Mouse (Mus musculus): ENCODE measurements around the gene Gpr84. TPM values are rescaled to one million over a fixed set of nuclear protein-coding genes. Genes with fewer than 3 reads are reported as not detected.

Gpr84 gene
- total and polyA plus RNA-seq, 2 experiments from 2014 or later = 0.29 to 0.33 TPM

- 31% methylated on average over 6 of the region's 6 CpGs for WGBS
- no peak for ATAC-seq
- Histone ChIP-seq H3K4me2 (ENCODE audit: low read depth) (no peak overlapping the region), H3K9me3 (ENCODE audit: low read length) (no peaks in the 10 kb centered on the region), H3K27ac (ENCODE audit: low read depth, low read length) (peak overlapping the region; percentile 93), H3K27me3 (ENCODE audit: insufficient read depth, low read length) (no peaks in the 10 kb centered on the region), H3K36me3 (ENCODE audit: insufficient read depth) (peaks cover 29% of the 10 kb centered on the region), H3K4me3 (ENCODE audit: low read depth, low read length) (no peak overlapping the region), H3K4me1 (ENCODE audit: insufficient read depth) (peaks cover 22% of the 10 kb centered on the region), H3K9ac (no peak overlapping the region; the same call in 1 of the 2 replicates)
- no peak for TF ChIP-seq CTCF (IDR thresholded peaks at IDR 0.05; ENCODE audit: low read depth)
- DNase-seq = no peak
These were observed 13.1 kb downstream of the Gpr84 start for GRCm38 (mm10) chr15:103297313-103297712.

- Histone ChIP-seq H3K9ac (no peak overlapping the region), H3K4me3 (ENCODE audit: low read depth, low read length) (no peak overlapping the region), H3K27me3 (ENCODE audit: insufficient read depth, low read length) (no peaks in the 10 kb centered on the region), H3K9me3 (ENCODE audit: low read length) (no peaks in the 10 kb centered on the region), H3K4me1 (ENCODE audit: insufficient read depth) (peaks cover 19% of the 10 kb centered on the region), H3K36me3 (ENCODE audit: insufficient read depth) (peaks cover 41% of the 10 kb centered on the region), H3K4me2 (ENCODE audit: low read depth) (no peak overlapping the region), H3K27ac (ENCODE audit: low read depth, low read length) (no peak overlapping the region)
- DNase-seq = no peak
- 16% methylated on average over 5 of the region's 5 CpGs for WGBS
- ATAC-seq = no peak
- no peak for TF ChIP-seq CTCF (IDR thresholded peaks at IDR 0.05; ENCODE audit: low read depth)
These were observed 14.6 kb downstream of the Gpr84 start for GRCm38 (mm10) chr15:103295851-103296250.

- 84% methylated on average over 2 of the region's 2 CpGs for WGBS
- no peak overlapping the region for H3K4me3 ChIP-seq (ENCODE audit: low read depth, low read length)
- no peak for DNase-seq
- no peaks in the 10 kb centered on the region for H3K9me3 ChIP-seq (ENCODE audit: low read length)
- H3K4me2 ChIP-seq (ENCODE audit: low read depth) = no peak overlapping the region
- H3K27ac ChIP-seq (ENCODE audit: low read depth, low read length) = no peak overlapping the region
- peaks cover 7% of the 10 kb centered on the region for H3K4me1 ChIP-seq (ENCODE audit: insufficient read depth)
- no peak overlapping the region for H3K9ac ChIP-seq
- no peaks in the 10 kb centered on the region for H3K27me3 ChIP-seq (ENCODE audit: insufficient read depth, low read length)
- TF ChIP-seq CTCF (IDR thresholded peaks at IDR 0.05; ENCODE audit: low read depth) = no peak
- H3K36me3 ChIP-seq (ENCODE audit: insufficient read depth) = peaks cover 45% of the 10 kb centered on the region
- ATAC-seq = no peak
These were observed 15.8 kb downstream of the Gpr84 start for GRCm38 (mm10) chr15:103294649-103295048.

- Histone ChIP-seq H3K4me2 (ENCODE audit: low read depth) (no peak overlapping the region), H3K9ac (no peak overlapping the region), H3K27me3 (ENCODE audit: insufficient read depth, low read length) (no peaks in the 10 kb centered on the region), H3K4me3 (ENCODE audit: low read depth, low read length) (no peak overlapping the region), H3K9me3 (ENCODE audit: low read length) (no peaks in the 10 kb centered on the region), H3K4me1 (ENCODE audit: insufficient read depth) (no peaks in the 10 kb centered on the region), H3K36me3 (ENCODE audit: insufficient read depth) (peaks cover 52% of the 10 kb centered on the region), H3K27ac (ENCODE audit: low read depth, low read length) (no peak overlapping the region)
- WGBS = 93% methylated on average over 2 of the region's 2 CpGs
- ATAC-seq (no peak), DNase-seq (no peak)
- peak; percentile 24; the same call in 1 of the 2 replicates for TF ChIP-seq CTCF (IDR thresholded peaks at IDR 0.05; ENCODE audit: low read depth)
These were observed 17.0 kb downstream of the Gpr84 start for GRCm38 (mm10) chr15:103293375-103293774.

DNA sequence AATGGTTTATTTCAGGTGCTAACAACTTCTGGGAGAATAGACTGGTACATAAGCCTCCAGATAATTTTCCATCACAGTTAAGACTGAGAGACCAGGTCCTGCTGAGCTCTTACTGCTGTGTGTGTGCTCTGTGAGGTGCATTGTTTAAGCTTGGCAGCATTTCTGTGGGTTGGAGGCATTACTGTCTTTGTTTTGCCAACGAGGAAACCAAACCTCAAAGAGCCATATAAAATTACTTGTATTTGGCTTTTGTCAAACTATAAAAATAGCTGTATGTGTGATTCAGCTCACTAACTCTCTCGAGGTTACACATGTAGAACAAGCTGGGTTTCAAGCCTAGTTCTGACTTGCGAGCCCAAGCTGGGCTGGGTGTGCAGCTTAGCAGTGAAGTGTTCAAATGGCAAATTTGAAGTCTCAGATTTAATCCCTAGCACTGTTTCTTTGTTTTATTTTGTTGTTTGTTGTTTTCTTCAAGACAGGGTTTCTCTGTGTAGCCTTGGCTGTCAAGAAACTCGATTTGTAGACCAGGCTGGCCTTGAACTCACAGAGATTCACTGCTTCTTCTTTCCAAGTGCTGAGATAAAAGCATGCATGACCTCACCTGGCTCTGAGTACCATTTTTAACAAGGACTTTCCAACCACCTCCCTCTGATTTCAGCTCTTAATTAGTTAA is 17.6 kb downstream of the Gpr84 start:
- H3K9ac ChIP-seq = no peak overlapping the region
- ATAC-seq = no peak
- H3K27ac ChIP-seq (ENCODE audit: low read depth, low read length) = no peak overlapping the region
- TF ChIP-seq CTCF (IDR thresholded peaks at IDR 0.05; ENCODE audit: low read depth) = no peak
- WGBS = 64% methylated on average over 4 of the region's 4 CpGs
- H3K9me3 ChIP-seq (ENCODE audit: low read length) = no peaks in the 10 kb centered on the region
- no peak for DNase-seq
- H3K4me1 ChIP-seq (ENCODE audit: insufficient read depth) = no peaks in the 10 kb centered on the region
- no peak overlapping the region for H3K4me2 ChIP-seq (ENCODE audit: low read depth)
- H3K36me3 ChIP-seq (ENCODE audit: insufficient read depth) = peaks cover 52% of the 10 kb centered on the region
- H3K4me3 ChIP-seq (ENCODE audit: low read depth, low read length) = no peak overlapping the region
- H3K27me3 ChIP-seq (ENCODE audit: insufficient read depth, low read length) = no peaks in the 10 kb centered on the region

DNA sequence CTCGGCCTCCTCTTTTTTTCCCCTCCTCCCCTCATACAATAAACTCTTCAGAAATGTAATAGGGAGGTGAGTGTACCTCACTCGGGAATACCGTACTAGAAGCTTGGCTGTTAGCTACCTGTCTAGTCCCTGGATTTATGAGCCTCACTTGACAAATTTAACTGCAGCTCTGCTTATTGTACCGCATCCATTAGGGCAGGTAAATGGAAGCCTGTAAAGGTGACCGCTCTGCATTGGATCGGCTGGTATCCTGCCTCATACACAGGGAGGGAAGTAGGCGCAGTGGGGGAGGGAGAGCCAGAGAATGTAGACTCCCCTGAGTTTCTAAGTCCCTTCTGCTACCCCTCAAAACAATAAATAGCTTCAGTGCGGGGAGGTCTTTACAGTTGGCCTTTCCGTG is 19.6 kb downstream of the Gpr84 start:
- no peak overlapping the region for H3K4me2 ChIP-seq (ENCODE audit: low read depth)
- peaks cover 42% of the 10 kb centered on the region for H3K36me3 ChIP-seq (ENCODE audit: insufficient read depth)
- ATAC-seq (no peak), DNase-seq (no peak)
- H3K4me3 ChIP-seq (ENCODE audit: low read depth, low read length) = no peak overlapping the region
- no peak for TF ChIP-seq CTCF (IDR thresholded peaks at IDR 0.05; ENCODE audit: low read depth)
- H3K9ac ChIP-seq = no peak overlapping the region
- 94% methylated on average over 9 of the region's 9 CpGs for WGBS
- no peak overlapping the region for H3K27ac ChIP-seq (ENCODE audit: low read depth, low read length)
- no peaks in the 10 kb centered on the region for H3K27me3 ChIP-seq (ENCODE audit: insufficient read depth, low read length)
- H3K4me1 ChIP-seq (ENCODE audit: insufficient read depth) = no peaks in the 10 kb centered on the region
- no peaks in the 10 kb centered on the region for H3K9me3 ChIP-seq (ENCODE audit: low read length)

DNA sequence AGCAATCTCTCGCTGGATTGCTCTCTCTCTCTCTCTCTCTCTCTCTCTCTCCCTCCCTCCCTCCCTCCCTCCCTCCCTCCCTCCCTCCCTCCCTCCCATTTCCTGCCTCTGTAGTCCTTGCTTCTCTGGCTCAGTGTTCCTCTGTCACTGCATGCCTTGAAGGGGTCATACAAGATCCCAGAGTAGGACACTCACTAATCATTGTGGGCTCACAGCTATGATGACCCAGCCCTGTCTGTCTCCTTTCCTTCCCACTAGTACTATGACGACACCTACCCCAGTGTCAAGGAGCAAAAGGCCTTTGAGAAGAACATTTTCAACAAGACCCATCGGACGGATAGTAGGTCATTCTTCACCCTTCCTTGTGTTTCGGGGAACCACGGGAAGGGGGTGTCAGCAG is 20.0 kb downstream of the Gpr84 start:
- no peaks in the 10 kb centered on the region for H3K27me3 ChIP-seq (ENCODE audit: insufficient read depth, low read length)
- H3K9me3 ChIP-seq (ENCODE audit: low read length) = no peaks in the 10 kb centered on the region
- TF ChIP-seq CTCF (IDR thresholded peaks at IDR 0.05; ENCODE audit: low read depth) = no peak
- no peaks in the 10 kb centered on the region for H3K4me1 ChIP-seq (ENCODE audit: insufficient read depth)
- DNase-seq (no peak), ATAC-seq (no peak)
- WGBS = 85% methylated on average over 6 of the region's 6 CpGs
- H3K9ac ChIP-seq = no peak overlapping the region
- H3K4me3 ChIP-seq (ENCODE audit: low read depth, low read length) = no peak overlapping the region
- H3K27ac ChIP-seq (ENCODE audit: low read depth, low read length) = no peak overlapping the region
- peaks cover 38% of the 10 kb centered on the region for H3K36me3 ChIP-seq (ENCODE audit: insufficient read depth)
- no peak overlapping the region for H3K4me2 ChIP-seq (ENCODE audit: low read depth)

Measured in forebrain, postnatal 0 days (tissue).